Mouse (Mus musculus) neural tube, embryonic 15.5 days (tissue): ENCODE data around the gene Kdm1a. TPM values are rescaled to one million over a fixed set of nuclear protein-coding genes. Genes with fewer than 3 reads are reported as not detected.

Experiments
- ATAC-seq: fragments of 200-750 bp; cut with Nextera tagmentation; 2 replicates; pipeline ENCODE4 v1.8.0; 2017; ENCODE audit warnings: mild to moderate bottlenecking, moderate TSS enrichment, moderate library complexity; ENCODE audit not compliant: low FRiP score
- H3K27ac ChIP-seq: fragments of 300-500 bp; sonication (generic); replicated peaks from 2 replicates; pipeline ENCODE4 v1.5.1; 2015; ENCODE audit warnings: mild to moderate bottlenecking, inconsistent platforms
- H3K27me3 ChIP-seq: fragments of 300-500 bp; sonication (generic); replicated peaks from 2 replicates; pipeline ENCODE4 v1.6.1; 2015; ENCODE audit warnings: inconsistent platforms
- H3K36me3 ChIP-seq: fragments of 300-500 bp; sonication (generic); 2 replicates; pipeline ENCODE4 v1.6.1; 2015; ENCODE audit warnings: inconsistent platforms
- H3K4me1 ChIP-seq: fragments of 300-500 bp; sonication (generic); 2 replicates; pipeline ENCODE4 v1.6.1; 2015; ENCODE audit warnings: inconsistent platforms
- H3K4me2 ChIP-seq: fragments of 300-500 bp; sonication (generic); 2 replicates; pipeline ENCODE4 v1.6.1; 2015; ENCODE audit warnings: inconsistent platforms, mild to moderate bottlenecking, moderate library complexity
- H3K4me3 ChIP-seq: fragments of 300-500 bp; sonication (generic); replicated peaks from 2 replicates; pipeline ENCODE4 v1.5.1; 2015; ENCODE audit warnings: mild to moderate bottlenecking, inconsistent platforms
- H3K9ac ChIP-seq: fragments of 300-500 bp; sonication (generic); replicated peaks from 2 replicates; pipeline ENCODE4 v1.6.1; 2015; ENCODE audit warnings: mild to moderate bottlenecking, inconsistent platforms
- H3K9me3 ChIP-seq: fragments of 300-500 bp; sonication (generic); replicated peaks from 2 replicates; pipeline ENCODE4 v1.6.1; 2016; ENCODE audit warnings: inconsistent platforms
- WGBS: fragments of 180-500 bp; shearing (Covaris S2); methylation state at CpG from one replicate; pipeline ENCODE4 v1.1.7; 2015; ENCODE audit warnings: mixed read lengths; 5-methylcytosine and 5-hydroxymethylcytosine counted together
- polyA plus RNA-seq: library from polyadenylated mRNA; unstranded; fragments of >200 nt; fragmentation: Nextera tagmentation; extraction: Ambion mirVana; gene quantifications from 2 replicates; pipeline ENCODE4 v1.2.1, GENCODE M21; 2015

The Kdm1a gene
- polyA plus RNA-seq, 1 experiment from 2014 or later, result 49.8 TPM

DNA sequence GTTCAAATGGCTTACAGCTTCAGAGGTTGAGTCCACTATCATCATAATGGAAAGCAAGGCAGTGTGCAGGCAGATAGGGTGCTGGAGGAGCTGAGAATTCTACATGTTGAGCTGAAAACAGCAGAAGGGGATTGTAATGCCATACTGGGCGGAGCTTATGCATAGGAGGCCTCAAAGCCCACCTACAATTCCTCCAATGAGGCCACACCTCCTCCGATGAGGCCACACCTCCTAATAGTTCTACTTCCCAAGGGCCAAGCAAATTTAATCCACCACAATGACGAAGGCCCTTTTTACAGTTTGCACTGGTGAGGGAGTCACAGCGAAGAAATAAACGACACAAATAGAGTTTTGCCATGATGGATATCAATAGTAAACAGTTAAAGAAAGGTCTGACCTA is 34.0 kb upstream of the Kdm1a start:
- Histone ChIP-seq H3K4me2 (peak overlapping the region; percentile 86; the same call in 1 of the 2 replicates), H3K9ac (no peak overlapping the region)
- ATAC-seq, result no peak

DNA sequence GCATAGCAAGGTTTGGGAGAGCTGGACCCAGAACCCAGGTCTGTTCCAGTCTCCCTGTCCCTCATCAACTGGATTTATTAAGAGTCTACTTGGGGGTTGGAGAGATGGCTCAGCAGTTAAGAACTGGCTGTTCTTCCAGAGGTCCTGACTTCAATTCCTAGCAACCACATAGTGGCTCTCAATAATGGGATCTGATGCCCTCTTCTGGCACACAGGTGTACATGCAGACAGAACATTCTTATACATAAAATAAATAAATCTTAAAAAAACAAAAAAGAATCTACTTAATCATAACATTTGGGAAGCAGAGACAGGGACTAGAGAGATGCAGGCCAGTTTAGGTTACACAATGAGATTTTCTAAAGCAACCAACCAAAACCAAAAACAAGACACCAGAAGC is 33.5 kb upstream of the Kdm1a start:
- Histone ChIP-seq H3K4me3 (no peak overlapping the region), H3K9me3 (no peaks in the 10 kb centered on the region), H3K4me2 (no peak overlapping the region), H3K4me1 (peaks cover 23% of the 10 kb centered on the region), H3K36me3 (no peaks in the 10 kb centered on the region), H3K27me3 (peaks cover 9% of the 10 kb centered on the region), H3K9ac (no peak overlapping the region), H3K27ac (no peak overlapping the region)
- ATAC-seq, result no peak

More for the DNA sequence above, 34.0 kb upstream of the Kdm1a start:
- Histone ChIP-seq H3K27ac (no peak overlapping the region), H3K27me3 (peaks cover 9% of the 10 kb centered on the region), H3K4me1 (peaks cover 23% of the 10 kb centered on the region), H3K36me3 (no peaks in the 10 kb centered on the region), H3K4me3 (no peak overlapping the region), H3K9me3 (no peaks in the 10 kb centered on the region)
- WGBS, result 61% methylated on average over 5 of the region's 5 CpGs

- Histone ChIP-seq H3K27me3 (peaks cover 2% of the 10 kb centered on the region; the same call in 1 of the 2 replicates), H3K27ac (no peak overlapping the region), H3K4me1 (no peaks in the 10 kb centered on the region), H3K36me3 (no peaks in the 10 kb centered on the region), H3K9ac (no peak overlapping the region), H3K4me2 (no peak overlapping the region), H3K4me3 (no peak overlapping the region), H3K9me3 (no peaks in the 10 kb centered on the region)
- no peak for ATAC-seq
- 75% methylated on average over 11 of the region's 11 CpGs for WGBS
Observed at GRCm38 (mm10) chr4:136631237-136631994, 28.9 kb upstream of the Kdm1a start.

DNA sequence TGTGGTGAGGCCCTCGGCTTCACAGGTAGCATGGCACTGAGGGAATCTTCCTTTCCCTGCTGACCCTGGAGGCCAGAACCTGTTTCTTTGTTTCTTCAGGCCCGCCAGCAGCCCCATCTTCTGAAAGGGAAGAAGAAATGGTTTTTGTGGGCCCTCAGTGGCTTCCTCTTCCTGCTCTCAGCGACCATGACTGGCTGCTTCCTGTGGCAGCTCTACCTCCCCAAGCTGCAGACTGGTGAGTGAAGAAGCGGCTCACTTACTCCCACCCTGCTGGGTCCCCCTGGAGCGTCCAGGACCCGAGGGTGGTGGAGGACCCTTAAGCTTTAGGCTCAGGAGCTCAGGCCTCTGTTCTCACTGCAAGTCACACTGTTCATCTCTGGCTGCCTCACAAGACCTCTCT is 24.1 kb upstream of the Kdm1a start:
- Histone ChIP-seq H3K4me2 (no peak overlapping the region), H3K9ac (no peak overlapping the region), H3K4me1 (no peaks in the 10 kb centered on the region), H3K27ac (no peak overlapping the region), H3K9me3 (no peaks in the 10 kb centered on the region), H3K4me3 (no peak overlapping the region), H3K27me3 (0 out of 2 replicates have a peak, but pooled peaks cover 8% of the 10 kb centered on the region), H3K36me3 (no peaks in the 10 kb centered on the region)
- 71% methylated on average over 6 of the region's 6 CpGs for WGBS
- no peak for ATAC-seq

GRCm38 (mm10) chr4:136622388-136622787 is 19.9 kb upstream of the Kdm1a start, which contains the start of gene Lactbl1:
Lactbl1 (plus strand) TSS chr4:136622621.
- Histone ChIP-seq H3K27ac (no peak within 1 kb of the TSS), H3K4me1 (no peaks in the 10 kb centered on the region), H3K9ac (no peak within 1 kb of the TSS), H3K4me3 (no peak within 1 kb of the TSS), H3K27me3 (0 out of 2 replicates have a peak, but pooled peaks cover 8% of the 10 kb centered on the region), H3K9me3 (no peaks in the 10 kb centered on the region), H3K36me3 (no peaks in the 10 kb centered on the region), H3K4me2 (no peak within 1 kb of the TSS)
- 51% methylated on average over 6 of the region's 6 CpGs for WGBS
- no peak for ATAC-seq

DNA sequence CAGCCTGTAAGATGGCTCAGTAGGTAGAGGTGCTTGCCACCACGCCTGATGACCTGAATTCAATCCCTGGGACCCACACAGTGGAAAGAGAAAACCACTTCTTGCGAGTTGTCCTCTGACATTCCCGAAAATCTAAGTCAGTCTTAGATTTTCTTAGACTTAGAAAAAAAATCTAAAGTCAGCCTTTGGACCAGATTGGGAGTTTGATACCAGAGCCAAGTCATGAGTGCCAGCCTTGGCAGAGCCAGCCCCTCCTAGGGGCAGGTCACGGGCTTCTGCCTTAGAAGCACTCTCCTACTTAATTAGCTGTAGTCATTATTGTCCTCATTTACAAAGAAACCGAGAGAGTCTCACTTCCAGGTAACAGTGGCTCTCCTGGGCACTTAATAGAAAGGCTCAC is 19.4 kb upstream of the Kdm1a start:
- H3K4me2 ChIP-seq, result no peak overlapping the region
- no peak overlapping the region for H3K9ac ChIP-seq
- H3K9me3 ChIP-seq, result no peaks in the 10 kb centered on the region
- H3K27me3 ChIP-seq, result 0 out of 2 replicates have a peak, but pooled peaks cover 8% of the 10 kb centered on the region
- H3K4me3 ChIP-seq, result no peak overlapping the region
- whole genome bisulfite sequencing, result 54% methylated on average over 5 of the region's 5 CpGs
- no peak overlapping the region for H3K27ac ChIP-seq
- no peaks in the 10 kb centered on the region for H3K36me3 ChIP-seq
- no peak for ATAC-seq
- H3K4me1 ChIP-seq, result no peaks in the 10 kb centered on the region

- WGBS, result 0% methylated on average over 1 of the region's 1 CpGs
- ATAC-seq, result no peak
- Histone ChIP-seq H3K27me3 (0 out of 2 replicates have a peak, but pooled peaks cover 8% of the 10 kb centered on the region), H3K9ac (no peak overlapping the region), H3K4me2 (no peak overlapping the region), H3K27ac (no peak overlapping the region), H3K9me3 (no peaks in the 10 kb centered on the region), H3K36me3 (no peaks in the 10 kb centered on the region), H3K4me1 (no peaks in the 10 kb centered on the region), H3K4me3 (no peak overlapping the region)
Observed at GRCm38 (mm10) chr4:136621336-136621735, 18.8 kb upstream of the Kdm1a start.

- Histone ChIP-seq H3K27me3 (no peaks in the 10 kb centered on the region), H3K27ac (no peak overlapping the region), H3K9ac (no peak overlapping the region), H3K4me1 (no peaks in the 10 kb centered on the region), H3K9me3 (no peaks in the 10 kb centered on the region), H3K4me2 (no peak overlapping the region), H3K36me3 (no peaks in the 10 kb centered on the region), H3K4me3 (no peak overlapping the region)
- WGBS, result 63% methylated on average over 7 of the region's 7 CpGs
- ATAC-seq, result no peak
Observed at GRCm38 (mm10) chr4:136613657-136614056, 11.1 kb upstream of the Kdm1a start.

- no peak for ATAC-seq
- no peak within 1 kb of the TSS for H3K4me2 ChIP-seq
- H3K27ac ChIP-seq, result no peak within 1 kb of the TSS
- 72% methylated on average over 4 of the region's 4 CpGs for WGBS
- no peaks in the 10 kb centered on the region for H3K36me3 ChIP-seq
- no peaks in the 10 kb centered on the region for H3K27me3 ChIP-seq
- no peaks in the 10 kb centered on the region for H3K4me1 ChIP-seq
- H3K9ac ChIP-seq, result no peak within 1 kb of the TSS
- no peak within 1 kb of the TSS for H3K4me3 ChIP-seq
- H3K9me3 ChIP-seq, result no peaks in the 10 kb centered on the region
Observed at GRCm38 (mm10) chr4:136610387-136610856, 7.9 kb upstream of the Kdm1a start, which contains the start of gene Tex46. Tex46 (plus strand) TSS chr4:136610437.

DNA sequence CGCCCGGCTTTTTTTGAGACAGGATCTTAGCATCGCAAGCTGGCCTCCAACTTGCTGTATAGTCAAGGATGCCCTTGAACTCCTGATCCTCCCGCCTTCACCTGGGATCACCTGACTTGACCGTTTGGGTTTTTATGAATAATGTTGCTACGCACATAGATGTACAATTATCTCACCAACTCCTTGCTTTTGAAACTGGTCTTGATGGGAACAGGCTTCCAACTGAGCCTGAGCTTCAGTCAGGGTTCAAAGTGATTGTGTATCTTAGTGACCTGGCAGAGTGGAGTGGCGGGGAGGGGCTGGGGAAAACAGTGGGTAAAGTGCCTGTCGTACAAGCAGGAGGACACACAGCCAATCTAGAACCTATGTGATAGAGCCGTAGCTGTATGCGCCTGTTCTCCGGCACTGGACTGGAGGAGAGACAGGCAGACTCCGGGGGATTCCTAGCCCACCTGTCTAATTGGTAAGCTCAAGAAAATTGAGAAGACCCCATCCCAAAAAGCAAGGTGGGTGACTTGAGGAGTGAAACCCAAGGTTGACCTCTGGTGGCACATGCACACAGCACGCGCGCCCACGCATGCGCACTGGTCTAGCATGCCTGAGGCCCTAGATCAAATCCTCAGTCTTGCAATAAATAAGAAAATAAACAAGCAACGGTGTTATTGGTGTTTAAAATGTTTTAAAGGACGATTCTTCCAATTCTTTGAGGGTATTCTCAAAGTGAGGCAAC is 3.4 kb upstream of the Kdm1a start:
- Histone ChIP-seq H3K9me3 (no peaks in the 10 kb centered on the region), H3K27me3 (no peaks in the 10 kb centered on the region), H3K4me3 (no peak overlapping the region), H3K27ac (no peak overlapping the region), H3K9ac (no peak overlapping the region), H3K4me1 (peaks cover 4% of the 10 kb centered on the region), H3K4me2 (no peak overlapping the region), H3K36me3 (no peaks in the 10 kb centered on the region)
- no peak for ATAC-seq
- 93% methylated on average over 19 of the region's 19 CpGs for WGBS

GRCm38 (mm10) chr4:136602018-136602554 is 437 bp downstream of the Kdm1a start:
- WGBS, result under 1% methylated on average over 47 of the region's 68 CpGs
- H3K27me3 ChIP-seq, result no peaks in the 10 kb centered on the region
- peak; percentile 53 for ATAC-seq
- H3K9ac ChIP-seq, result peak overlapping the region; percentile 98
- peak overlapping the region; percentile 68 for H3K4me2 ChIP-seq
- peak overlapping the region; percentile 67 for H3K4me3 ChIP-seq
- H3K27ac ChIP-seq, result peak overlapping the region; percentile 96
- no peaks in the 10 kb centered on the region for H3K9me3 ChIP-seq
- H3K4me1 ChIP-seq, result peaks cover 23% of the 10 kb centered on the region
- H3K36me3 ChIP-seq, result no peaks in the 10 kb centered on the region
